Mouse (Mus musculus) embryo, embryonic 10.5 days (tissue): ENCODE measurements around the gene Fut2.
A peak's percentile ranks its signal among the peaks of the same experiment; 100 is the strongest.

ENCODE experiments used
- DNase-seq: peaks from one replicate; pipeline ENCODE4 v3.0.0-alpha.2; 2015; ENCODE audit warnings: low spot score

Gene Fut2

GRCm38 (mm10) chr7:45638623-45639401 lies 27.4 kb downstream of the Fut2 start:
- DNase-seq = peak; percentile 99

- DNase-seq = no peak
These were observed 28.5 kb downstream of the Fut2 start for GRCm38 (mm10) chr7:45637710-45638109.

- DNase-seq = no peak
These were observed 30.2 kb downstream of the Fut2 start for GRCm38 (mm10) chr7:45635711-45636688.

GRCm38 (mm10) chr7:45634946-45635681 lies 31.1 kb downstream of the Fut2 start:
- no peak for DNase-seq

- peak; percentile 59 for DNase-seq
These were observed 33.7 kb downstream of the Fut2 start for GRCm38 (mm10) chr7:45632499-45632898.

GRCm38 (mm10) chr7:45630064-45630907 lies 35.9 kb downstream of the Fut2 start:
- DNase-seq = no peak

- DNase-seq = peak; percentile 89
These were observed 37.6 kb downstream of the Fut2 start for GRCm38 (mm10) chr7:45628364-45629294.

- DNase-seq = no peak
These were observed 38.9 kb downstream of the Fut2 start, which contains the start of gene Rasip1 for GRCm38 (mm10) chr7:45627261-45627660. Gene Rasip1 (plus strand): TSS chr7:45627488.

GRCm38 (mm10) chr7:45626571-45627076 lies 39.6 kb downstream of the Fut2 start:
- DNase-seq = no peak

GRCm38 (mm10) chr7:45625481-45625880 lies 40.7 kb downstream of the Fut2 start:
- DNase-seq = no peak

GRCm38 (mm10) chr7:45624718-45625117 lies 41.5 kb downstream of the Fut2 start:
- DNase-seq = no peak

- no peak for DNase-seq
These were observed 42.7 kb downstream of the Fut2 start for GRCm38 (mm10) chr7:45623507-45623906.

- DNase-seq = peak; percentile 65
These were observed 44.8 kb downstream of the Fut2 start, which contains the start of gene Izumo1 for GRCm38 (mm10) chr7:45621443-45621842. Gene Izumo1 (plus strand): TSS chr7:45621811.

GRCm38 (mm10) chr7:45619592-45619991 lies 46.6 kb downstream of the Fut2 start:
- no peak for DNase-seq

- no peak for DNase-seq
These were observed 47.9 kb downstream of the Fut2 start for GRCm38 (mm10) chr7:45618316-45618715.

GRCm38 (mm10) chr7:45617042-45617695 lies 49.0 kb downstream of the Fut2 start, which contains the start of gene Fut1:
Gene Fut1 (plus strand): TSS chr7:45617289.
- DNase-seq = no peak

- DNase-seq = no peak
These were observed 49.9 kb downstream of the Fut2 start for GRCm38 (mm10) chr7:45616277-45616676.

- DNase-seq = no peak
These were observed 56.7 kb downstream of the Fut2 start for GRCm38 (mm10) chr7:45609511-45609910.

- DNase-seq = no peak
These were observed 60.4 kb downstream of the Fut2 start for GRCm38 (mm10) chr7:45605704-45606289.
